Mouse (Mus musculus): Measurements from ENCODE around the gene Pld3. TPM values are rescaled to one million over a fixed set of nuclear protein-coding genes. Genes with fewer than 3 reads are reported as not detected.
"Not testable (repeated sequence)": the region's sequence is repeated elsewhere in the genome, so short reads cannot be mapped to it uniquely, and the experiment has no call there.

Gene Pld3
- polyA plus RNA-seq, 1 experiment from 2014 or later, result 71.6 TPM

- H3K4me2 ChIP-seq (replicated peaks), result no peak overlapping the region
- H3K36me3 ChIP-seq, result 0 out of 2 replicates have a peak, but pooled peaks cover 3% of the 10 kb centered on the region
- no peak for ATAC-seq (ENCODE audit: low FRiP score, low read depth)
- no peaks in the 10 kb centered on the region for H3K9me3 ChIP-seq
- no peaks in the 10 kb centered on the region for H3K27me3 ChIP-seq
- H3K27ac ChIP-seq (replicated peaks), result no peak overlapping the region
- H3K4me1 ChIP-seq, result no peaks in the 10 kb centered on the region
- no peak overlapping the region for H3K4me3 ChIP-seq
- WGBS, result 82% methylated on average over 9 of the region's 9 CpGs
- H3K9ac ChIP-seq (replicated peaks), result no peak overlapping the region
These were observed 38.1 kb downstream of the Pld3 start for GRCm38 (mm10) chr7:27514961-27515360.

GRCm38 (mm10) chr7:27510809-27511208, 42.2 kb downstream of the Pld3 start:
- Histone ChIP-seq H3K27ac (replicated peaks) (no peak overlapping the region), H3K4me3 (no peak overlapping the region), H3K4me1 (peaks cover 11% of the 10 kb centered on the region), H3K9me3 (no peaks in the 10 kb centered on the region), H3K9ac (replicated peaks) (no peak overlapping the region), H3K4me2 (replicated peaks) (no peak overlapping the region), H3K27me3 (no peaks in the 10 kb centered on the region), H3K36me3 (no peaks in the 10 kb centered on the region)
- no peak for ATAC-seq (ENCODE audit: low FRiP score, low read depth)
- 83% methylated on average over 2 of the region's 2 CpGs for WGBS

GRCm38 (mm10) chr7:27508648-27509005, 44.4 kb downstream of the Pld3 start:
- no peaks in the 10 kb centered on the region for H3K36me3 ChIP-seq
- H3K4me1 ChIP-seq, result peaks cover 11% of the 10 kb centered on the region
- H3K27ac ChIP-seq (replicated peaks), result peak overlapping the region; percentile 95; the same call in 1 of the 2 replicates
- H3K9ac ChIP-seq (replicated peaks), result no peak overlapping the region
- ATAC-seq (ENCODE audit: low FRiP score, low read depth), result peak; percentile 28
- H3K9me3 ChIP-seq, result no peaks in the 10 kb centered on the region
- H3K4me2 ChIP-seq (replicated peaks), result peak overlapping the region; percentile 60
- H3K27me3 ChIP-seq, result no peaks in the 10 kb centered on the region
- WGBS, result 22% methylated on average over 6 of the region's 6 CpGs
- peak overlapping the region; percentile 52 for H3K4me3 ChIP-seq

- WGBS, result under 1% methylated on average over 52 of the region's 54 CpGs
- H3K27ac ChIP-seq (replicated peaks), result peak overlapping the region; percentile 95
- peak overlapping the region; percentile 52 for H3K4me3 ChIP-seq
- H3K9ac ChIP-seq (replicated peaks), result peak overlapping the region; percentile 60
- peaks cover 11% of the 10 kb centered on the region for H3K4me1 ChIP-seq
- H3K4me2 ChIP-seq (replicated peaks), result peak overlapping the region; percentile 60
- H3K9me3 ChIP-seq, result no peaks in the 10 kb centered on the region
- peak; percentile 90 for ATAC-seq (ENCODE audit: low FRiP score, low read depth)
- no peaks in the 10 kb centered on the region for H3K36me3 ChIP-seq
- no peaks in the 10 kb centered on the region for H3K27me3 ChIP-seq
These were observed 45.0 kb downstream of the Pld3 start for GRCm38 (mm10) chr7:27507711-27508647.

- H3K9ac ChIP-seq (replicated peaks), result no peak overlapping the region
- peak overlapping the region; percentile 60 for H3K4me2 ChIP-seq (replicated peaks)
- ATAC-seq (ENCODE audit: low FRiP score, low read depth), result no peak
- H3K36me3 ChIP-seq, result no peaks in the 10 kb centered on the region
- H3K4me1 ChIP-seq, result peaks cover 11% of the 10 kb centered on the region
- H3K27me3 ChIP-seq, result no peaks in the 10 kb centered on the region
- H3K9me3 ChIP-seq, result no peaks in the 10 kb centered on the region
- 52% methylated on average over 9 of the region's 9 CpGs for WGBS
- H3K4me3 ChIP-seq, result peak overlapping the region; percentile 52; the same call in 1 of the 2 replicates
- peak overlapping the region; percentile 95 for H3K27ac ChIP-seq (replicated peaks)
These were observed 46.1 kb downstream of the Pld3 start for GRCm38 (mm10) chr7:27506765-27507370.

- Histone ChIP-seq H3K4me3 (no peak overlapping the region), H3K4me1 (peaks cover under 1% of the 10 kb centered on the region; the same call in 1 of the 2 replicates), H3K9ac (replicated peaks) (no peak overlapping the region), H3K36me3 (no peaks in the 10 kb centered on the region), H3K4me2 (replicated peaks) (no peak overlapping the region), H3K27me3 (no peaks in the 10 kb centered on the region), H3K27ac (replicated peaks) (no peak overlapping the region), H3K9me3 (no peaks in the 10 kb centered on the region)
- WGBS, result 73% methylated on average over 4 of the region's 4 CpGs
- ATAC-seq (ENCODE audit: low FRiP score, low read depth), result no peak
These were observed 51.4 kb downstream of the Pld3 start for GRCm38 (mm10) chr7:27501620-27502019.

- no peak for ATAC-seq (ENCODE audit: low FRiP score, low read depth)
- Histone ChIP-seq H3K36me3 (no peaks in the 10 kb centered on the region), H3K9ac (replicated peaks) (no peak within 1 kb of the TSS), H3K9me3 (no peaks in the 10 kb centered on the region), H3K27me3 (no peaks in the 10 kb centered on the region), H3K4me1 (no peaks in the 10 kb centered on the region), H3K4me2 (replicated peaks) (no peak within 1 kb of the TSS), H3K27ac (replicated peaks) (no peak within 1 kb of the TSS), H3K4me3 (no peak within 1 kb of the TSS)
- 62% methylated on average over 3 of the region's 3 CpGs for whole genome bisulfite sequencing
These were observed 54.0 kb downstream of the Pld3 start, which contains the start of gene Prx for GRCm38 (mm10) chr7:27499036-27499435. Gene Prx, plus strand, starts transcription at chr7:27499324.

- H3K9ac ChIP-seq (replicated peaks); H3K4me1 ChIP-seq; ATAC-seq (ENCODE audit: low FRiP score, low read depth); H3K4me2 ChIP-seq (replicated peaks); H3K27me3 ChIP-seq; H3K9me3 ChIP-seq; H3K27ac ChIP-seq (replicated peaks); H3K4me3 ChIP-seq; H3K36me3 ChIP-seq: not testable (repeated sequence)
- WGBS, result 91% methylated on average over 8 of the region's 9 CpGs
These were observed 58.2 kb downstream of the Pld3 start for GRCm38 (mm10) chr7:27494659-27495367.

- H3K4me1 ChIP-seq, result peaks cover 9% of the 10 kb centered on the region
- no peak overlapping the region for H3K9ac ChIP-seq (replicated peaks)
- H3K27me3 ChIP-seq, result peaks cover 14% of the 10 kb centered on the region
- no peaks in the 10 kb centered on the region for H3K36me3 ChIP-seq
- no peak overlapping the region for H3K4me3 ChIP-seq
- 85% methylated on average over 5 of the region's 5 CpGs for WGBS
- no peak for ATAC-seq (ENCODE audit: low FRiP score, low read depth)
- H3K9me3 ChIP-seq, result no peaks in the 10 kb centered on the region
- no peak overlapping the region for H3K4me2 ChIP-seq (replicated peaks)
- H3K27ac ChIP-seq (replicated peaks), result no peak overlapping the region
These were observed 59.6 kb downstream of the Pld3 start for GRCm38 (mm10) chr7:27493450-27493849.

GRCm38 (mm10) chr7:27493022-27493421, 60.0 kb downstream of the Pld3 start:
- no peaks in the 10 kb centered on the region for H3K9me3 ChIP-seq
- ATAC-seq (ENCODE audit: low FRiP score, low read depth), result no peak
- no peak overlapping the region for H3K4me2 ChIP-seq (replicated peaks)
- peaks cover 13% of the 10 kb centered on the region for H3K4me1 ChIP-seq
- 83% methylated on average over 3 of the region's 3 CpGs for WGBS
- no peaks in the 10 kb centered on the region for H3K36me3 ChIP-seq
- peaks cover 14% of the 10 kb centered on the region for H3K27me3 ChIP-seq
- no peak overlapping the region for H3K9ac ChIP-seq (replicated peaks)
- no peak overlapping the region for H3K27ac ChIP-seq (replicated peaks)
- no peak overlapping the region for H3K4me3 ChIP-seq

- H3K27me3 ChIP-seq, result peaks cover 14% of the 10 kb centered on the region
- no peak overlapping the region for H3K27ac ChIP-seq (replicated peaks)
- H3K9ac ChIP-seq (replicated peaks), result no peak overlapping the region
- H3K9me3 ChIP-seq, result no peaks in the 10 kb centered on the region
- no peak overlapping the region for H3K4me3 ChIP-seq
- H3K4me1 ChIP-seq, result peaks cover 19% of the 10 kb centered on the region
- ATAC-seq (ENCODE audit: low FRiP score, low read depth), result no peak
- H3K4me2 ChIP-seq (replicated peaks), result no peak overlapping the region
- WGBS, result 77% methylated on average over 7 of the region's 7 CpGs
- no peaks in the 10 kb centered on the region for H3K36me3 ChIP-seq
These were observed 61.2 kb downstream of the Pld3 start for GRCm38 (mm10) chr7:27491856-27492255.

Measured in midbrain, embryonic 12.5 days (tissue).